Mouse (Mus musculus): ENCODE measurements around the gene Nup160. TPM values are rescaled to one million over a fixed set of nuclear protein-coding genes. Genes with fewer than 3 reads are reported as not detected.

Nup160 gene
- polyA plus RNA-seq, 1 experiment from 2014 or later = 30.4 TPM

Other genes starting within 250 kb of the Nup160 start
- gene Ptprj, start 96.6 kb upstream of the Nup160 start, polyA plus RNA-seq (2015; fragmentation: Nextera tagmentation; extraction: Ambion mirVana) = 2.0 and 2.7 TPM in 2 replicates
- 27.3 and 28.0 TPM in 2 replicates for gene Fnbp4, start 68.2 kb downstream of the Nup160 start, polyA plus RNA-seq (2015; fragmentation: Nextera tagmentation; extraction: Ambion mirVana)
- gene Agbl2, start 105.5 kb downstream of the Nup160 start, polyA plus RNA-seq (2015; fragmentation: Nextera tagmentation; extraction: Ambion mirVana) = 0.03 TPM in 1 of 2 replicates, not detected in the other
- gene Mtch2, start 169.9 kb downstream of the Nup160 start, polyA plus RNA-seq (2015; fragmentation: Nextera tagmentation; extraction: Ambion mirVana) = 114 and 116 TPM in 2 replicates
- 1.9 and 2.0 TPM in 2 replicates for gene C1qtnf4, start 208.6 kb downstream of the Nup160 start, polyA plus RNA-seq (2015; fragmentation: Nextera tagmentation; extraction: Ambion mirVana)
- 16.1 and 17.6 TPM in 2 replicates for gene Kbtbd4, start 227.5 kb downstream of the Nup160 start, polyA plus RNA-seq (2015; fragmentation: Nextera tagmentation; extraction: Ambion mirVana)
- 134 and 136 TPM in 2 replicates for gene Ndufs3, start 227.6 kb downstream of the Nup160 start, polyA plus RNA-seq (2015; fragmentation: Nextera tagmentation; extraction: Ambion mirVana)